In the genomic region with DNA sequence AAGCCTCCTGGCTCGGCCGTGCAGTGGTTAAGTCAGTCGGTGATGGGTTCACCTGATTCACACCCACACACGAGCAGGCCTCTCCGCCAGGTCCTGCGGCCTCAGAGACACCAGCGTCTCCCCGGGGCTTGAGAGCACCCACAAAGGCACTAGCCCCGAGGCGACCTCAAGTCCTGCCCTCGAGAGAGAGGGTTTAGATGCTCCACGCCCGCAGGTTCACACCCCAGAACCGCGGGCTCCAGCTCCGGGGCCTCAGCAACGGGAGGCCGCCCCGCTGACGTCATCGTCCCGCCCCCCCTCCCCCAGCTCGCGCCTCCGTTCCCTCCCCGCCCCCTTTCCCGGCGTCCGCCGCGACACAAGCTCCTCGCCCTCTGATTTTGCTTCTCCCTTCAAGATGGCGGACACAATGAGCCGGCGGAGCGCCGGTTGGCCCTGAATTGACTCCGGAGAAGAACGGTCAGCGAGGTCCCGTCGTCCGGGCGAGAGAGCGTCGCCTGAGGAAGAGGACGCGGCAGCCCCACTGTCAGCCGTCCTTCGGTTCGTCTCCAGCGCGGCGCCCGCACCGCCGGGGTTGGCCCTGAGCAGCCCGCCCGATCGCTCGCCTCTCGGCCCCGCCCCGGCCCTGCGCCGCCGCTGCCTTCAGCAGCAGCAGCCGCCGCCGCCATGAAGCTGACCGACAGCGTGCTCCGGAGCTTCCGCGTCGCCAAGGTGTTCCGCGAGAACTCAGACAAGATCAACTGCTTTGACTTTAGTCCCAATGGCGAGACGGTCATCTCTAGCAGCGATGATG, we compare ENCODE assay signal across 7 mouse cellular contexts. TPM values are rescaled to one million over a fixed set of nuclear protein-coding genes. Genes with fewer than 3 reads are reported as not detected.
DNase-seq lines count a peak whose midpoint lies in the region; ATAC-seq lines count a peak whose summit lies in the region.

A gene (plus strand): TSS at position 373 of the 790 bp plus-strand sequence.

- WGBS in embryonic facial prominence, embryonic 12.5 days = under 1% methylated on average over 78 of the region's 81 CpGs
- under 1% methylated on average over 75 of the region's 81 CpGs for WGBS in limb, embryonic 13.5 days
- WGBS in midbrain, embryonic 16.5 days = under 1% methylated on average over 70 of the region's 81 CpGs

- no peaks in the 10 kb centered on the region for H3K27me3 ChIP-seq in embryonic facial prominence, embryonic 12.5 days
- H3K27me3 ChIP-seq in limb, embryonic 13.5 days = no peaks in the 10 kb centered on the region
- H3K27me3 ChIP-seq in midbrain, embryonic 16.5 days (ENCODE audit: control insufficient read depth, insufficient read depth, low read depth, low read length) = no peaks in the 10 kb centered on the region

- peak within 1 kb of the TSS; percentile 93 for H3K4me3 ChIP-seq in embryonic facial prominence, embryonic 12.5 days
- peak within 1 kb of the TSS; percentile 97 for H3K4me3 ChIP-seq in limb, embryonic 13.5 days
- H3K4me3 ChIP-seq in midbrain, embryonic 16.5 days (ENCODE audit: low read depth, low read length) = peak within 1 kb of the TSS; percentile 66

- H3K9me3 ChIP-seq in embryonic facial prominence, embryonic 12.5 days = no peaks in the 10 kb centered on the region
- H3K9me3 ChIP-seq in limb, embryonic 13.5 days = no peaks in the 10 kb centered on the region
- no peaks in the 10 kb centered on the region for H3K9me3 ChIP-seq in midbrain, embryonic 16.5 days (replicated peaks; ENCODE audit: control insufficient read depth, low read length, poor library complexity, severe bottlenecking)

- peak; percentile 91 for DNase-seq in adrenal gland, postnatal 25 days
- peak; percentile 94 for DNase-seq in heart, adult 18-20 months
- DNase-seq in kidney, adult 8-10 months = peak; percentile 86 to 89
- DNase-seq in spleen, postnatal 10 days (ENCODE audit: low spot score in 2 of 2) = peak; percentile 84 to 93

- peak within 1 kb of the TSS; percentile 95 for H3K9ac ChIP-seq in embryonic facial prominence, embryonic 12.5 days
- peak within 1 kb of the TSS; percentile 97 for H3K9ac ChIP-seq in limb, embryonic 13.5 days
- peak within 1 kb of the TSS; percentile 96 for H3K9ac ChIP-seq in midbrain, embryonic 16.5 days (ENCODE audit: low read depth, low read length)

- peak; percentile 85 for ATAC-seq in embryonic facial prominence, embryonic 12.5 days (ENCODE audit: insufficient number of reproducible peaks, insufficient read depth, low FRiP score, low TSS enrichment)
- ATAC-seq in limb, embryonic 13.5 days (ENCODE audit: low FRiP score, low read depth) = peak; percentile 90
- ATAC-seq in midbrain, embryonic 16.5 days = peak; percentile 93

- peaks cover 35% of the 10 kb centered on the region for H3K4me1 ChIP-seq in embryonic facial prominence, embryonic 12.5 days
- H3K4me1 ChIP-seq in limb, embryonic 13.5 days = peaks cover 39% of the 10 kb centered on the region
- H3K4me1 ChIP-seq in midbrain, embryonic 16.5 days (ENCODE audit: control insufficient read depth, insufficient read depth, low read length) = peaks cover 34% of the 10 kb centered on the region

- peak within 1 kb of the TSS; percentile 97 for H3K27ac ChIP-seq in embryonic facial prominence, embryonic 12.5 days
- peak within 1 kb of the TSS; percentile 96 for H3K27ac ChIP-seq in limb, embryonic 13.5 days
- peak within 1 kb of the TSS; percentile 98 for H3K27ac ChIP-seq in midbrain, embryonic 16.5 days (ENCODE audit: low read length)

- peak within 1 kb of the TSS; percentile 72 for H3K4me2 ChIP-seq in embryonic facial prominence, embryonic 12.5 days (replicated peaks)
- H3K4me2 ChIP-seq in limb, embryonic 13.5 days (replicated peaks) = peak within 1 kb of the TSS; percentile 79
- peak within 1 kb of the TSS; percentile 90 for H3K4me2 ChIP-seq in midbrain, embryonic 16.5 days (ENCODE audit: low read length)

- no peaks in the 10 kb centered on the region for H3K36me3 ChIP-seq in embryonic facial prominence, embryonic 12.5 days
- H3K36me3 ChIP-seq in limb, embryonic 13.5 days = no peaks in the 10 kb centered on the region
- H3K36me3 ChIP-seq in midbrain, embryonic 16.5 days (ENCODE audit: control insufficient read depth, insufficient read depth, low read length) = no peaks in the 10 kb centered on the region

RNA-seq across cellular contexts. Expression of the gene that starts here (rescaled TPM):
- total RNA-seq in adrenal gland, postnatal 25 days (2021) = 82.4 and 83.3 TPM in 2 replicates
- polyA plus RNA-seq in embryonic facial prominence, embryonic 12.5 days (2016; fragmentation: Nextera tagmentation; extraction: Ambion mirVana) = 30.8 and 32.6 TPM in 2 replicates
- 10 to 100 TPM; 38.2 to 39.5 TPM for total RNA-seq in heart, adult 18-20 months (2021)
- 27.6 and 28.0 TPM in 2 replicates for polyA plus RNA-seq in limb, embryonic 13.5 days (2015; fragmentation: Nextera tagmentation; extraction: Ambion mirVana)
- 35.5 and 35.9 TPM in 2 replicates for polyA plus RNA-seq in midbrain, embryonic 16.5 days (2015; fragmentation: Nextera tagmentation; extraction: Ambion mirVana)

Comparison
In these comparisons a context has a peak if more than half of its experiments do, and no peak if none do; other contexts are left out.
1. Peak in every context shown above with its lines: DNase-seq, ATAC-seq, H3K4me3 ChIP-seq and H3K27ac ChIP-seq.